Mouse (Mus musculus) thymus, adult 2 months (tissue): Measurements from ENCODE around the gene Sult1a1.

Source experiments
- CTCF ChIP-seq: fragments of 200-500 bp; IDR thresholded peaks from 2 replicates; pipeline ENCODE4 v1.5.1; 2012; ENCODE audit warnings: mild to moderate bottlenecking, control low read depth, low read length, moderate library complexity, borderline replicate concordance; ENCODE audit not compliant: control insufficient read depth, poor library complexity, insufficient read depth; ENCODE audit errors: extremely low read depth
- POLR2A ChIP-seq: fragments of 200-500 bp; IDR thresholded peaks from 2 replicates; pipeline ENCODE4 v1.6.1; 2012; ENCODE audit warnings: mild to moderate bottlenecking, low read length, control low read depth, moderate library complexity; ENCODE audit not compliant: control insufficient read depth, poor library complexity, insufficient read depth; ENCODE audit errors: extremely low read depth

DNA sequence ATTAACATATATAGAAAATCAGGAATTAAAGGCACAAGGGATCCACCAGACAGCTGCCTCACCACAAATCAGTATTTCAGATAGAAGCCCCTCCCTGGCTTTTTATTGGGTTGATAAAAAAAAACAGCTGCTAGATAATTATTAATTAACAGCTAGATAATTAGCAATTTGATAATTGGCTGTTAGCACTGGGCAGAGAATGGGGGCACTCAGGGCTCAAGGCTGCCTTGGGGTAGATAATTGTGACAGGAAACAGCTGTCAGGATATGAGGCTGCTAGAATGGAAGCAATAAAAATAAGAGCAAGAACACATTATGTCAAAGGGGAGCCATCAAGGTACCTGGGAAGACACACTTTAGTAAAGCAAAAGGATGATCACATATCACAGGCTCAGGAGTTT lies 31.3 kb downstream of the Sult1a1 start:
- TF ChIP-seq CTCF: no peak
- no peak for TF ChIP-seq POLR2A
